Mouse (Mus musculus) embryo, embryonic 11.5 days (tissue): ENCODE results near the gene Krt25.

ENCODE experiments used
- DNase-seq: peaks from one replicate; pipeline ENCODE4 v3.0.0-alpha.2; 2012; ENCODE audit warnings: low read depth, low spot score

The Krt25 gene

DNA sequence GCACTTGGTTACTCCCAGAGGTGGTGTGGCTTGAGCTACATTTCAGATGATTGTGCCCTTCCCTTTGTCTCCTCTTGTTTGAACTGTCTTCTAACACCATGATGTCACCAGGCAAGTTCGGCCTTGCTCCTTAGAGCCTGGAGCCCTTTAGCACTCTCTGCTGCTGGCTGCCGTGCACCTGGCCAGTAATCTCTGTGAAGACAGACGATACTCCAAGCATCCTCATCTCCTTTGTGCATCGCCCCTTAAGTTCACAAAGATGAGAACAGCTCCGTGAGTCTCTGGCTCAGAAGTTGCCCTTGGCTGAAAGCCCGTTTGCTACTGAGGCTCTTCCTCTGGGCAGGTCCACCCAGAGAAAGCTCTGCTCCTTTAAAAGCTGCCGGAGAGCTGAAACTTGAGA, 46.0 kb downstream of the Krt25 start:
- DNase-seq = no peak

DNA sequence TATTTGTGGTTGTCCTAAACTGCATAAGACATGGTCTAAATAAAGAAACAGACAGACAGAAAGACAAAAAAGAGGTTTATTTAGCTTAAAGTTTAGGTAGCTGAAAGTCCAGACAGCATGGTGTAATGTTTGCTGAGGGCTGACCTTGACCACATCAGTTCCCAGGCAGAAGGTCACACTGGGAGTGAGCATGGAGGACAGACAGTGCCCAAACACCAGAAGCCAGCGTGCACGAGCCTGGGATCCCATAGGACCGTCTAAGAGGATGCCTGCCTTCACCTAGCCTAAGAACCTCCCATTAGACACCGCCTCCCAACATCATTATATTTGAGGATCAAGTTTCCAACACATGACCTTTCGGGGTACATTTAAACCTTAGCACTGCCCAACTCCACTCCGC, 47.1 kb downstream of the Krt25 start:
- no peak for DNase-seq

DNA sequence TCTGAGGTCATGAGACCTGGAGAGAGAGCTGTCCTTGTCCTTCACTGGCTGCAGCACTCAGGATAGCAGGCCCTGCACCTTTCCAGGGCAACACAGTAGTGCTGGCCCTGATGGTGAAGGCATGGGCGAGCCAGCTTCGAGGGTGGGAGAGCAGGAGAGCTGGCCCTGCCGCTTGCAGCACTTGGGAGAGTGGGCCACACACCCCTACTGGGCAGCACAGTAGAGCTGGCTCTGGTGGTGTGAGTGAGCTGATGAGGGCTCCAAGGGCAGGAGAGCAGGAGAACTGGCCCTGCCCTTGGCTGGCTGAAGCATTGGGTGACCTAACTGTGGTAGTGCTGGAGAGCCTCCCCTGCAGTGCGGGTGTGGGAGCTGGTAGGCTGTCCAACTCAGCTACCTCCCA, 50.0 kb downstream of the Krt25 start:
- no peak for DNase-seq

DNA sequence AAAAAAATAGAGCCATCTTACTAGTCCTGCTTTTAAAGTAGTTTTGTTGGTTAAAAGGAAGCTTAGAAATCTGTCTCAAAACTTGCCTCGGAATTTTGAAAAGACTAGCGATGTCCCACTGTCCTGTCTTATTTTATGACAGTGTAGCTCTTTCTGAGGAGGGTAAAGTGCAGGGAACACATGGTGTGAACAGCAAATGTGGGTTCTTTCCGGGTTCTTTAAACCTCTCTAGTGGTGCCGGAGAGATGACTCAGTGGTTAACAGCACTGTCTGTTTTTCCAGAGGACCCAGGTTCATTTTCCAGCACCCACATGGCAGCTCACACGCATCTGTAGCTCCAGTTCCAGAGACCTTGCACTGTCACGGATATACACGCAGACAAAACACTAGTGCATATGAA, 53.6 kb downstream of the Krt25 start:
- no peak for DNase-seq

DNA sequence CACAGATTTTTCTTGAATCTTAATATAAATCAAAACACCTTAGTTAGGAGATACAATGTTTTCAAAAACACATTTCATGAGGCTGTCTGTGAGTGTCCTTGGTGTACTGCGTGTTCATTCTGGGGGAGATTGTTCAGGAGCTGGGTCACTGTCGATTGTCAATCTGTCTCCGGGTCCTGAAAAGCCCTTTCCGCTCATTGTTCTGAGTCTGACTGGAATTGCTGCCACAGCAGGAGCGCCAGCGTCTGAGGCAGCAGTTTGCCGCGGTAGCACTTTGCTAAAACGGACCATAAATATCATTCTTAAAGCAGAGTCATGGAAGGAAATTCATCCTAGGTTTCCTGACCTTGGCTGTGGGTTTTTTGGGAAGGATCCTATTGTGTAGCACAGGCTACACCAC, 57.0 kb downstream of the Krt25 start:
- DNase-seq = no peak
